Comparison of ENCODE assay signal across 30 mouse cellular contexts in the genomic region with DNA sequence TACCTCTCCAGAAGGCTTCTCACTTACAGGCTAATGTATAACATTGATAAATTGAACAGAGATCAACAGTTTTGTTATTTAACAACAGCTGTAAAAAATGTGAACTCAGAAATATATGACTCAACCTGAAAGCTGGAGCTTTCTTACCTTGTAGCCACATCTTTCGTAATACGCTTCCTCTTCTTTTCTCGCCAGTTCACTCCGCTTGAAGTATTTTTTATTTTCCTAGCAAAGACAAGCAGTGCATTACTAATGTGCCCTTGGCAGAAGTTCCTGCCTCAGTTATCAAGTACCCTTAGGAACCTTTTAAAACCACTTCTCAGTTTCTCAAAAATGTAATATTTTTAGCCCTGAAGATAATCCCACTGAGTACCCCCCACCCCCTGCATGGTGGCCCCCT. TPM values are rescaled to one million over a fixed set of nuclear protein-coding genes. Genes with fewer than 3 reads are reported as not detected.
DNase-seq lines count a peak whose midpoint lies in the region; TF ChIP-seq lines count a peak whose summit lies in the region.
"Had no signal": no experiment of that assay in that cellular context is flagged by ENCODE, and none has a peak within 500 bp of the region (broad histone marks: within the 10 kb centered on the region; RNA-seq: fewer than 3 reads in every experiment).

No protein-coding gene starts in this region.

- DNase-seq in gastrocnemius, adult 2 months: no peak
- DNase-seq in gastrocnemius, adult 18-20 months (ENCODE audit: low spot score): no peak
- DNase-seq in lung, postnatal 25 days (ENCODE audit: low spot score): peak; percentile 63
- DNase-seq in lung, postnatal 14 days: no peak
- peak; percentile 11 for DNase-seq in MEL-GATA-1-ER (ENCODE audit: extremely low read depth, low read depth)
- peak; percentile 48 for DNase-seq in lung, postnatal 36 days
- no peak for DNase-seq in urinary bladder, postnatal 25 days (ENCODE audit: low spot score)
- DNase-seq in left cerebral cortex, adult 18-20 months (ENCODE audit: low spot score in 2 of 2): no peak
- DNase-seq: adrenal gland, postnatal 10 days; cerebellum, adult 8-10 months; embryo, embryonic 11 days; heart, postnatal 10 days; kidney, adult 11 months; kidney, postnatal 36 days; left cerebral cortex, postnatal 4 days; midbrain, embryonic 14.5 days; retina, postnatal 1 day; right cerebral cortex, postnatal 14 days had no signal

- H3K27ac ChIP-seq in gastrocnemius, adult 2 months: 0 out of 2 replicates have a peak overlapping the region, but pooled peaks have one; percentile 24
- H3K27ac ChIP-seq: embryonic facial prominence, embryonic 13.5 days; forebrain, embryonic 10.5 days; forebrain, embryonic 15.5 days; heart, embryonic 13.5 days; hindbrain, embryonic 14.5 days; kidney, embryonic 15.5 days; layer of hippocampus, adult 2 months; limb, embryonic 15.5 days; liver, embryonic 14.5 days; macrophage; neural tube, embryonic 15.5 days; stomach, embryonic 15.5 days had no signal

- TF ChIP-seq CTCF in gastrocnemius, adult 2 months (IDR thresholded peaks at IDR 0.05): no peak

- intact Hi-C loops in gastrocnemius, adult 2 months (cut with DNase I): no loop called here

- H3K4me3 ChIP-seq in gastrocnemius, adult 2 months: no peak overlapping the region
- H3K4me3 ChIP-seq: embryonic facial prominence, embryonic 13.5 days; forebrain, embryonic 10.5 days; forebrain, embryonic 15.5 days; heart, embryonic 13.5 days; kidney, embryonic 15.5 days; layer of hippocampus, adult 2 months; limb, embryonic 15.5 days; neural tube, embryonic 15.5 days; stomach, embryonic 15.5 days had no signal

RNA-seq across cellular contexts. Expression of gene Prpf18, which starts 3.8 kb away (rescaled TPM):
- total RNA-seq in gastrocnemius, adult 2 months (2021): 10 to 100 TPM; 42.4 to 42.5 TPM
- 10 to 100 TPM; 39.3 to 42.0 TPM for total RNA-seq in gastrocnemius, adult 18-20 months (2021)
- 10 to 100 TPM; 52.9 to 60.2 TPM for total RNA-seq in left cerebral cortex, adult 18-20 months (2021)

Comparison
In these comparisons a context has a peak if more than half of its experiments do, and no peak if none do; other contexts are left out.
1. DNase-seq: peak in lung, postnatal 25 days (single experiment), MEL-GATA-1-ER (single experiment) and lung, postnatal 36 days (single experiment); none in gastrocnemius, adult 2 months (single experiment), gastrocnemius, adult 18-20 months (single experiment), lung, postnatal 14 days (single experiment), urinary bladder, postnatal 25 days (single experiment) and left cerebral cortex, adult 18-20 months (0 of 2).